Mouse (Mus musculus): ENCODE measurements around the gene Styxl1. TPM values are rescaled to one million over a fixed set of nuclear protein-coding genes. Genes with fewer than 3 reads are reported as not detected.

Styxl1 gene
- polyA plus RNA-seq, 1 experiment from 2014 or later: not detected

DNA sequence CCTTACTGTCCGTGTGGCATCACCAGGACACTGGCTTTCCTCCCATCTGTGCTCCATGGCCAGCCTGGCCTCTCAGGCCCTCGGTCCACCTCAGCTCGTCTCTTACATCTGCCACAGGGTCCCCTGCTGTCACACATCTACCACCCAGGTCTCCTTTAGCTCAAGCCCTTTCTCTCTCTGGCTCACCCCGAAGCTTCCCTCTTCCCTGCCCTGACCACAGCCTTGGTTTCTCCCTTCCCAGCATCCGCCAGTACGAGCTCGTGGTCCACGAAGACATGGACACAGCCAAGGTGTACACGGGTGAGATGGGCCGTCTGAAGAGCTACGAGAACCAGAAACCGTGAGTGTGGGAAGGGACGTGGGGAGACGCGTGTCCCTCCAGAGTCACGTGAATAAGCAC lies 46.9 kb downstream of the Styxl1 start:
- 94% methylated on average over 15 of the region's 16 CpGs for WGBS
- peaks cover 79% of the 10 kb centered on the region for H3K36me3 ChIP-seq
- H3K9ac ChIP-seq: no peak overlapping the region
- H3K9me3 ChIP-seq (replicated peaks): no peaks in the 10 kb centered on the region
- no peaks in the 10 kb centered on the region for H3K27me3 ChIP-seq
- no peak overlapping the region for H3K4me3 ChIP-seq
- ATAC-seq (ENCODE audit: low FRiP score): no peak
- peaks cover 19% of the 10 kb centered on the region for H3K4me1 ChIP-seq
- no peak overlapping the region for H3K27ac ChIP-seq
- H3K4me2 ChIP-seq (replicated peaks): no peak overlapping the region

DNA sequence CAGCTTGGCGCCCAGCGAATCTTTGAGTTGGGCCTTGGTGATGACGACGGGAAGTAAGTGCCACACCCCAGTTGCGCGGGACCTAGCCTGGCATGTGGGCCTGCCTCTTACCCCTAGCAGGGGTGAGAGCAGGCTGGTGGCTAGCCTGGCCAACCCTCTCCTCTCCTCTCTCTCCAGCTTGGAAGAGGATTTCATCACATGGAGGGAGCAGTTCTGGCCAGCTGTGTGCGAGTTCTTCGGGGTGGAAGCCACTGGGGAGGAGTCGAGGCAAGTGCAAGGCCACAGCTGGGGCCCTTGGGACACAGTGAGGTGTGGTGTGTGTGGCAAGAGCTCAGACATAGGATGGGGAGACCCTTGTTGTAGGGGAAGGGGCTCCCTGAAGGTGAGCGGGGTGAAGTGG lies 47.3 kb downstream of the Styxl1 start:
- H3K27me3 ChIP-seq: no peaks in the 10 kb centered on the region
- peaks cover 75% of the 10 kb centered on the region for H3K36me3 ChIP-seq
- ATAC-seq (ENCODE audit: low FRiP score): no peak
- no peak overlapping the region for H3K9ac ChIP-seq
- H3K27ac ChIP-seq: no peak overlapping the region
- H3K4me1 ChIP-seq: peaks cover 23% of the 10 kb centered on the region
- 95% methylated on average over 10 of the region's 10 CpGs for WGBS
- no peaks in the 10 kb centered on the region for H3K9me3 ChIP-seq (replicated peaks)
- H3K4me2 ChIP-seq (replicated peaks): no peak overlapping the region
- H3K4me3 ChIP-seq: no peak overlapping the region

DNA sequence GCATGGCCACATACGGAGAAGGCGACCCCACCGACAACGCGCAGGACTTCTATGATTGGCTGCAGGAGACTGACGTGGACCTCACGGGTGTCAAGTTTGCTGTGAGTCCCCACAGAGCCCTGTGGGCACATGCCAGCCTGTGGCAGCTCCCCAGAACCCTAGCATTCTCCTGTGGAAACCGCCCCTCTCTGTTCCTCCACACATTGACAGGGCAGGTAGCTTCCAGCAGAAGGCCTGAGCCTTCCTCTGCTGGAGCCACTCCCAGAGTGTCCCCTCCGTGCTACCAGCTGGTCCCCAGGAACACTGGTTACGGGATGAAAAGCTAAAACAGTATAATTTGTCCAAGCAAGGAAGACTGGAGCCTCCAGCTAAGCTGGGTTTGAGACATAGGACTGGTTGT lies 47.9 kb downstream of the Styxl1 start:
- Histone ChIP-seq H3K4me1 (peaks cover 29% of the 10 kb centered on the region), H3K27me3 (no peaks in the 10 kb centered on the region)

DNA sequence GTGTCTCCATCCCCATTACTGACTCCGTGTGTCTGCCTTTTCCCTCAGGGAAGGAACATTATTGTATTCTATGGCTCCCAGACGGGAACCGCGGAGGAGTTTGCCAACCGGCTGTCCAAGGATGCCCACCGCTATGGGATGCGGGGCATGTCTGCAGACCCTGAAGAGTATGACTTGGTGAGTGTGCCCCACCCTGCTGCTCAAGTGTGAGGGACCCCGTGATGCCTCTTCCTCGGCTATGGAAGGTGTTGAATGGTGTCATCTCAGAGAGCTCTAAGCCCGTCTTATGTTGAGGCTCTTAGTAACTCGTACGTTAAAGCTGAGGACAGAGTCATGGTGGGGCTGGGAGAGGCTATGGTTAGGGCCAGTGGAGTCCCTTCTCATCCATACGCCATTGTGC lies 48.8 kb downstream of the Styxl1 start:
- H3K27ac ChIP-seq: no peak overlapping the region
- H3K4me1 ChIP-seq: peaks cover 38% of the 10 kb centered on the region
- H3K4me2 ChIP-seq (replicated peaks): no peak overlapping the region
- no peaks in the 10 kb centered on the region for H3K27me3 ChIP-seq
- WGBS: 91% methylated on average over 13 of the region's 13 CpGs
- no peaks in the 10 kb centered on the region for H3K9me3 ChIP-seq (replicated peaks)
- H3K9ac ChIP-seq: no peak overlapping the region
- ATAC-seq (ENCODE audit: low FRiP score): no peak
- peaks cover 59% of the 10 kb centered on the region for H3K36me3 ChIP-seq
- H3K4me3 ChIP-seq: no peak overlapping the region

More for the DNA sequence above, 47.9 kb downstream of the Styxl1 start:
- Histone ChIP-seq H3K4me2 (replicated peaks) (no peak overlapping the region), H3K36me3 (peaks cover 69% of the 10 kb centered on the region), H3K9me3 (replicated peaks) (no peaks in the 10 kb centered on the region), H3K4me3 (no peak overlapping the region), H3K27ac (no peak overlapping the region), H3K9ac (no peak overlapping the region)
- no peak for ATAC-seq (ENCODE audit: low FRiP score)
- WGBS: 94% methylated on average over 10 of the region's 10 CpGs

GRCm38 (mm10) chr5:135728361-135728760 lies 49.8 kb downstream of the Styxl1 start:
- Histone ChIP-seq H3K9ac (no peak overlapping the region), H3K4me1 (peaks cover 48% of the 10 kb centered on the region), H3K36me3 (peaks cover 49% of the 10 kb centered on the region), H3K27me3 (no peaks in the 10 kb centered on the region), H3K9me3 (replicated peaks) (no peaks in the 10 kb centered on the region), H3K4me3 (no peak overlapping the region), H3K27ac (no peak overlapping the region), H3K4me2 (replicated peaks) (no peak overlapping the region)
- 92% methylated on average over 13 of the region's 13 CpGs for WGBS
- no peak for ATAC-seq (ENCODE audit: low FRiP score)

- 97% methylated on average over 9 of the region's 9 CpGs for WGBS
- Histone ChIP-seq H3K9me3 (replicated peaks) (no peaks in the 10 kb centered on the region), H3K4me3 (no peak overlapping the region), H3K27ac (no peak overlapping the region), H3K4me2 (replicated peaks) (no peak overlapping the region), H3K27me3 (no peaks in the 10 kb centered on the region), H3K36me3 (peaks cover 45% of the 10 kb centered on the region), H3K9ac (no peak overlapping the region), H3K4me1 (peaks cover 53% of the 10 kb centered on the region)
- ATAC-seq (ENCODE audit: low FRiP score): no peak
These were observed 50.3 kb downstream of the Styxl1 start for GRCm38 (mm10) chr5:135727871-135728270.

DNA sequence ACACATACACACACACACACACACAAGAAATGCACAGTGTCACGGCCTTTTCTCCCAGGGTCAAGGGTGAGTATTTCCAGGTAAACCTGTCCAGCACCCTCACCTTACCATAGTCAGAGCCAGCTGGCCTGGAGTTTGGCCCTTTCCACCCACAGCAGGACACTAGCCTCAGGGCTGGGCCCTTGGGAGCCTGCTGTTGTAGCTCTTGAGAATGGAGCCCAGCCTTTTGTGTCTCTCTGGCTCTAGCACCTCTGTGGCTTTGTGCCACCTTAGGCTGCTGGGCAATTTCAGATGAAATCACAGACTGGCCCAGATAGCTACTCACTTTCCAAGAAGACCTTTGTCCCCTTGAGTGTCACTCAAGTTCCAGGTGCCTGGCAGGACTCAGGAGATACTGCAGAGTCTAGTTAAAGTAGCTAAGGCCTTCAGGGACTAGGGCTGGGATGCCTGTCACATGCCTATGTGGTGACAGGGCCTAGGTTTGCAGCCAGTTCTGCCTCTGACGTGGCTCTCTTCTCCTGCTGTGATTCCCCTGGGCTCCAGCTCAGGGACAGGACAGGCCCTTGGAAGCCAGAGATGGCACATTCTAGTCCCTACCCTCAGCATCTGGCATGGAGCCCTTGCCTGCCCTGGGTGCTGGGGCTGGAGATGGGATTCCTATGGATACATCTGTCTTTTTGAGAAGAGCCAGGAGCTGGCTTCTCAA lies 51.4 kb downstream of the Styxl1 start:
- no peaks in the 10 kb centered on the region for H3K27me3 ChIP-seq
- no peaks in the 10 kb centered on the region for H3K9me3 ChIP-seq (replicated peaks)
- H3K4me2 ChIP-seq (replicated peaks): peak overlapping the region; percentile 49
- WGBS: 62% methylated on average over 2 of the region's 2 CpGs
- H3K4me3 ChIP-seq: peak overlapping the region; percentile 25; the same call in 1 of the 2 replicates
- peaks cover 34% of the 10 kb centered on the region for H3K36me3 ChIP-seq
- no peak for ATAC-seq (ENCODE audit: low FRiP score)
- H3K4me1 ChIP-seq: peaks cover 54% of the 10 kb centered on the region
- H3K27ac ChIP-seq: peak overlapping the region; percentile 98
- peak overlapping the region; percentile 57; the same call in 1 of the 2 replicates for H3K9ac ChIP-seq

- Histone ChIP-seq H3K27me3 (no peaks in the 10 kb centered on the region), H3K36me3 (peaks cover 26% of the 10 kb centered on the region), H3K4me1 (peaks cover 54% of the 10 kb centered on the region), H3K27ac (peak overlapping the region; percentile 98), H3K9me3 (replicated peaks) (no peaks in the 10 kb centered on the region), H3K9ac (peak overlapping the region; percentile 57), H3K4me2 (replicated peaks) (peak overlapping the region; percentile 49), H3K4me3 (peak overlapping the region; percentile 25)
- 18% methylated on average over 6 of the region's 6 CpGs for WGBS
- no peak; the same call in 1 of the 2 replicates for ATAC-seq (ENCODE audit: low FRiP score)
These were observed 52.2 kb downstream of the Styxl1 start for GRCm38 (mm10) chr5:135725991-135726390.

GRCm38 (mm10) chr5:135725391-135725841 lies 52.8 kb downstream of the Styxl1 start:
- H3K4me2 ChIP-seq (replicated peaks): peak overlapping the region; percentile 49
- H3K36me3 ChIP-seq: peaks cover 20% of the 10 kb centered on the region
- 6% methylated on average over 8 of the region's 8 CpGs for WGBS
- peak overlapping the region; percentile 25 for H3K4me3 ChIP-seq
- H3K9me3 ChIP-seq (replicated peaks): no peaks in the 10 kb centered on the region
- ATAC-seq (ENCODE audit: low FRiP score): peak; percentile 92
- peak overlapping the region; percentile 98 for H3K27ac ChIP-seq
- peak overlapping the region; percentile 57 for H3K9ac ChIP-seq
- H3K27me3 ChIP-seq: no peaks in the 10 kb centered on the region
- H3K4me1 ChIP-seq: peaks cover 54% of the 10 kb centered on the region

- Histone ChIP-seq H3K4me1 (peaks cover 54% of the 10 kb centered on the region), H3K4me2 (replicated peaks) (peak overlapping the region; percentile 49), H3K9me3 (replicated peaks) (no peaks in the 10 kb centered on the region), H3K27me3 (no peaks in the 10 kb centered on the region), H3K27ac (peak overlapping the region; percentile 98), H3K9ac (peak overlapping the region; percentile 57), H3K4me3 (peak overlapping the region; percentile 25), H3K36me3 (peaks cover 15% of the 10 kb centered on the region)
- ATAC-seq (ENCODE audit: low FRiP score): peak; percentile 86
- WGBS: 5% methylated on average over 9 of the region's 9 CpGs
These were observed 53.5 kb downstream of the Styxl1 start for GRCm38 (mm10) chr5:135724536-135725322.

DNA sequence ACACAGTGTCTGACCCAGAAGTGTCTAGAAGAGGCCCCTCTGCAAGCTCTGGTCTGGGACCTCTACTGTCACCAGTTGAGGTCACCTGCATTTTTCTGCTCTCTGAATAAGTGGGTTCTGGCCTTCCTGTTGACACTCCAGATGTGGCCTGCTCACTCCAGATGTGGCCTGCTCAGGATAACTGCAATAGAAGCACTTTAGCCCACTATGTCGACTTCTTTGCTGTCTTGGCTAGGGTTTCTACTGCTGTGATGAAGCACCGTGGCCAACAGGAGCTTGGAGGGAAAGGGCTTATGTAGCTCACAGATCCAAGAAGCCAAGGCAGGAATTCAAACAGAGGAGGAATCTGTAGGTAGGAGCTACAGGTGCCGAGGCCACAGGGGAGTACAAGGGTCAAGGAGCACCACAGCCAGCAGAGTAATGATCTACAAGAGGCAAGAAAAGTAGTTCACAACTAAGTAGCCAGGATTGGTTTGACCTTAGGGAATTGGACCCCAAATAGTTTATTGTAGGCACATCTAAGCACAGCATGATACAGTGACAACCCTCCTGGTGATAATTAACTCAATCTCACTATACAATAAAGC lies 54.9 kb downstream of the Styxl1 start:
- H3K36me3 ChIP-seq: peaks cover 8% of the 10 kb centered on the region
- 73% methylated on average over 3 of the region's 3 CpGs for WGBS
- no peaks in the 10 kb centered on the region for H3K9me3 ChIP-seq (replicated peaks)
- ATAC-seq (ENCODE audit: low FRiP score): no peak
- H3K9ac ChIP-seq: no peak overlapping the region
- no peak overlapping the region for H3K4me2 ChIP-seq (replicated peaks)
- no peaks in the 10 kb centered on the region for H3K27me3 ChIP-seq
- 0 out of 2 replicates have a peak overlapping the region, but pooled peaks have one; percentile 98 for H3K27ac ChIP-seq
- H3K4me3 ChIP-seq: no peak overlapping the region
- H3K4me1 ChIP-seq: peaks cover 54% of the 10 kb centered on the region

DNA sequence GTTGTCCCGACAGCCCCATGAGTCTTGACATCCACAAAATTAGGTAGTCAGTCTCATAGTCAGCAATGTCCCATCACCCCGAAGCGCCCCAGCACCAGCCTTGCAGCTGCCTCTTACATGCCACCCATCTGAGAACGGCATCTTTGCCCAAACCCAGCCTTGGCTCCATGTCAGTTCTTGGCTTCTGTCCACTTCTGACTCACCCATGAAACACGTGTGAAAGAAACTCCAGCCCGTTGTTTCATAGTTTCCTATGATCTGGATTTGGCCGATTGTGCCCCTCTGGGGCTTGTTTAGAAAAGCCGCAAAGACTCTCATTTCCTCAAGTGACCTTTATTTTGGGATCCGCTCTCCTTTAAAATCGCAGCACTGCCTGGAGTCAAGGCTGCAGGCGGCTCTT lies 56.1 kb downstream of the Styxl1 start:
- no peaks in the 10 kb centered on the region for H3K27me3 ChIP-seq
- WGBS: 91% methylated on average over 11 of the region's 11 CpGs
- no peak overlapping the region for H3K4me2 ChIP-seq (replicated peaks)
- H3K27ac ChIP-seq: no peak overlapping the region
- peaks cover 18% of the 10 kb centered on the region for H3K36me3 ChIP-seq
- H3K9me3 ChIP-seq (replicated peaks): no peaks in the 10 kb centered on the region
- ATAC-seq (ENCODE audit: low FRiP score): no peak
- no peak overlapping the region for H3K9ac ChIP-seq
- peaks cover 43% of the 10 kb centered on the region for H3K4me1 ChIP-seq
- no peak overlapping the region for H3K4me3 ChIP-seq
